1 mouse cellular context compared by ENCODE assay signal in genomic region chrX:99477038-99477437, GRCm38 (mm10).
TF ChIP-seq lines count a peak whose summit lies in the region.

No protein-coding gene starts in this region.

TF ChIP-seq in myocyte, 11 proteins besides CTCF, POLR2A, EP300 and RAD21 (continued from another document):
- TF ChIP-seq TCF12 (IDR thresholded peaks at IDR 0.05; ENCODE audit: insufficient read depth, poor library complexity, severe bottlenecking) (peak; percentile 41), MYOG (IDR thresholded peaks at IDR 0.05; ENCODE audit: control insufficient read depth in 1 of 3, insufficient read depth in 1 of 3, insufficient read length in 2 of 3, low read depth in 2 of 3) (peak; percentile 65 to 93 (median 71)), MAX (IDR thresholded peaks at IDR 0.05; ENCODE audit: low read depth) (no peak)
